Mouse (Mus musculus) CH12.LX (cell line): Measurements from ENCODE around the gene Ltv1. TPM values are rescaled to one million over a fixed set of nuclear protein-coding genes. Genes with fewer than 3 reads are reported as not detected.

Experiments
- DNase-seq: peaks from one replicate; pipeline ENCODE4 v3.0.0-alpha.2; 2013; ENCODE audit errors: extremely low read depth
- H3K27ac ChIP-seq: 2 replicates; pipeline ENCODE4 v1.5.1; 2012; ENCODE audit warnings: low read depth, mild to moderate bottlenecking, control low read depth, moderate library complexity; ENCODE audit not compliant: insufficient read depth
- H3K27me3 ChIP-seq: replicated peaks from 2 replicates; pipeline ENCODE3; 2012; ENCODE audit warnings: inconsistent platforms
- H3K36me3 ChIP-seq, 2 experiments: replicated peaks in 1 of 2; 2 replicates each; pipeline versions ENCODE3 to v1.6.1; 2012; ENCODE audit warnings: inconsistent platforms in 1 of 2, low read length in 1 of 2, mild to moderate bottlenecking in 1 of 2, mixed read lengths in 1 of 2, moderate library complexity in 1 of 2; ENCODE audit not compliant: control insufficient read depth in 1 of 2, insufficient read depth in 1 of 2
- H3K4me1 ChIP-seq, 2 experiments: 2 replicates each; pipeline ENCODE4 v1.6.1; 2012; ENCODE audit warnings: inconsistent platforms in 1 of 2, moderate library complexity in 1 of 2; ENCODE audit not compliant: insufficient read depth in 2 of 2, control insufficient read depth in 1 of 2
- H3K4me2 ChIP-seq: 2 replicates; pipeline ENCODE4 v1.6.1; 2012; ENCODE audit warnings: low read depth, mild to moderate bottlenecking, control low read depth; ENCODE audit not compliant: poor library complexity, insufficient read depth, severe bottlenecking
- H3K4me3 ChIP-seq, 3 experiments: fragments of 150-350 bp in 1 of 3; sonication (generic) in 1 of 3; replicated peaks in 1 of 3; 2 replicates each; pipeline versions ENCODE3 to v1.5.1; 2011 to 2012; ENCODE audit warnings: low read depth in 2 of 3, low read length in 2 of 3, mild to moderate bottlenecking in 2 of 3, moderate library complexity in 2 of 3, control low read depth in 1 of 3, improper control_type of control experiment in 1 of 3, inconsistent platforms in 1 of 3, mixed read lengths in 1 of 3; ENCODE audit not compliant: poor library complexity in 1 of 3
- H3K79me2 ChIP-seq: replicated peaks from 2 replicates; pipeline ENCODE4 v1.6.1; 2012; ENCODE audit warnings: mild to moderate bottlenecking, moderate library complexity; ENCODE audit not compliant: control insufficient read depth, poor library complexity, insufficient read depth, severe bottlenecking; ENCODE audit errors: extremely low read depth
- H3K9ac ChIP-seq: 2 replicates; pipeline ENCODE4 v1.6.1; 2012; ENCODE audit warnings: low read depth, mild to moderate bottlenecking, control low read depth, moderate library complexity; ENCODE audit not compliant: insufficient read depth
- H3K9me3 ChIP-seq: replicated peaks from 2 replicates; pipeline ENCODE3; 2012; ENCODE audit warnings: low read length, inconsistent platforms, mixed read lengths
- BHLHE40 ChIP-seq: IDR thresholded peaks from 2 replicates; pipeline ENCODE4 v1.6.1; 2011; ENCODE audit warnings: mild to moderate bottlenecking, low read depth, low read length, improper control_type of control experiment
- CHD2 ChIP-seq: IDR thresholded peaks from 2 replicates; pipeline ENCODE4 v1.6.1; 2011; ENCODE audit warnings: low read length, improper control_type of control experiment
- CTCF ChIP-seq, 2 experiments: IDR thresholded peaks in 1 of 2; conservative IDR thresholded peaks in 1 of 2; 2 replicates each; pipeline ENCODE4 v1.5.1; 2011 to 2012; ENCODE audit warnings: low read depth in 2 of 2, low read length in 2 of 2, improper control_type of control experiment in 1 of 2, inconsistent platforms in 1 of 2, mild to moderate bottlenecking in 1 of 2, moderate library complexity in 1 of 2
- ELF1 ChIP-seq: IDR thresholded peaks from 2 replicates; pipeline ENCODE4 v1.6.1; 2014; ENCODE audit warnings: low read depth, mild to moderate bottlenecking, inconsistent platforms, low read length, improper control_type of control experiment
- IRF4 ChIP-seq: IDR thresholded peaks from 2 replicates; pipeline ENCODE4 v1.6.1; 2014; ENCODE audit warnings: low read depth, mild to moderate bottlenecking, inconsistent platforms, low read length, improper control_type of control experiment
- JUND ChIP-seq: conservative IDR thresholded peaks from 2 replicates; pipeline ENCODE4 v1.6.1; 2011; ENCODE audit warnings: low read depth, low read length, improper control_type of control experiment
- MAX ChIP-seq: IDR thresholded peaks from 2 replicates; pipeline ENCODE4 v1.6.1; 2011; ENCODE audit warnings: low read length, improper control_type of control experiment
- MAZ ChIP-seq: IDR thresholded peaks from 2 replicates; pipeline ENCODE4 v1.6.1; 2012; ENCODE audit warnings: low read depth, mild to moderate bottlenecking, inconsistent platforms, low read length, improper control_type of control experiment, moderate library complexity
- MYC ChIP-seq: IDR thresholded peaks from 2 replicates; pipeline ENCODE4 v1.6.1; 2011; ENCODE audit warnings: low read depth, mild to moderate bottlenecking, improper control_type of control experiment, low read length
- NELFE ChIP-seq: IDR thresholded peaks from 2 replicates; pipeline ENCODE4 v1.6.1; 2011; ENCODE audit warnings: low read depth, low read length, improper control_type of control experiment
- POLR2AphosphoS2 ChIP-seq: IDR thresholded peaks from 2 replicates; pipeline ENCODE4 v1.6.1; 2011; ENCODE audit warnings: low read depth, low read length, improper control_type of control experiment
- RAD21 ChIP-seq: IDR thresholded peaks from 2 replicates; pipeline ENCODE4 v1.6.1; 2011; ENCODE audit warnings: low read depth, mild to moderate bottlenecking, low read length, improper control_type of control experiment, moderate library complexity
- RCOR1 ChIP-seq: conservative IDR thresholded peaks from 2 replicates; pipeline ENCODE4 v1.6.1; 2012; ENCODE audit warnings: low read depth, mild to moderate bottlenecking, inconsistent platforms, low read length, improper control_type of control experiment
- TBP ChIP-seq: conservative IDR thresholded peaks from 2 replicates; pipeline ENCODE4 v1.6.1; 2011; ENCODE audit warnings: low read depth, low read length, improper control_type of control experiment
- TCF12 ChIP-seq: IDR thresholded peaks from 2 replicates; pipeline ENCODE4 v1.6.1; 2014; ENCODE audit warnings: low read depth, mild to moderate bottlenecking, inconsistent platforms, low read length, improper control_type of control experiment
- UBTF ChIP-seq: IDR thresholded peaks from 2 replicates; pipeline ENCODE4 v1.6.1; 2012; ENCODE audit warnings: low read depth, mild to moderate bottlenecking, inconsistent platforms, low read length, improper control_type of control experiment, moderate library complexity
- USF2 ChIP-seq: conservative IDR thresholded peaks from 2 replicates; pipeline ENCODE4 v1.6.1; 2011; ENCODE audit warnings: low read depth, low read length, improper control_type of control experiment
- ZKSCAN1 ChIP-seq: IDR thresholded peaks from 2 replicates; pipeline ENCODE4 v1.6.1; 2012; ENCODE audit warnings: low read depth, inconsistent platforms, low read length, improper control_type of control experiment, borderline replicate concordance
- ZNF384 ChIP-seq: IDR thresholded peaks from 2 replicates; pipeline ENCODE4 v1.6.1; 2012; ENCODE audit warnings: low read depth, low read length, improper control_type of control experiment, inconsistent platforms
- dilution Hi-C: fragments of 300-500 bp; cut with MboI; formaldehyde crosslinking; loops from 2 replicates; pipeline ENCODE4 v1.14.3; 2020; ENCODE audit warnings: low sequenced_read_pairs; ENCODE audit not compliant: extremely low pct_unique_long_range_greater_than_20kb, extremely low pct_ligation_motif_present
- in situ Hi-C: fragments of 300-500 bp; cut with MboI; formaldehyde crosslinking; loops from 3 replicates; pipeline ENCODE4 v1.14.3; 2019; ENCODE audit warnings: low sequenced_read_pairs, low pct_ligation_motif_present, low pct_unique_long_range_greater_than_20kb, mixed read lengths
- polyA plus RNA-seq: library from polyadenylated mRNA; unstranded; fragments of >175 nt; gene quantifications from 2 replicates; pipeline ENCODE4 v1.2.1, GENCODE M21; 2012; ENCODE audit warnings: low read depth; ENCODE audit not compliant: insufficient read length
- total RNA-seq, 2 experiments: library from RNA; depleted of rRNA; stranded (reverse); fragments of 300-350 nt in 1 of 2; fragments of >200 nt in 1 of 2; gene quantifications; 2 replicates each; pipeline ENCODE4 v1.2.3; 2012 to 2014

Ltv1 gene
- total and polyA plus RNA-seq, 3 experiments, result 32.1 to 93.4 (median 66.0) TPM

- no peak overlapping the region for H3K4me3 ChIP-seq
- no peak for DNase-seq
- H3K4me1 ChIP-seq, result peaks cover 0 to 19% of the 10 kb centered on the region in 2 experiments; a peak in 2 of 4 replicates
- no peaks in the 10 kb centered on the region for H3K27me3 ChIP-seq
- no peak overlapping the region for H3K9ac ChIP-seq
- dilution Hi-C loops, result no loop called here
- TF ChIP-seq MYC (no peak), UBTF (no peak), TBP (no peak), ZKSCAN1 (no peak), IRF4 (no peak), RAD21 (no peak)
- TF ChIP-seq, all 38 proteins: peak for 0
- H3K27ac ChIP-seq, result no peak overlapping the region
- no peaks in the 10 kb centered on the region for H3K9me3 ChIP-seq
- peak overlapping the region; percentile 42; the same call in 1 of the 2 replicates for H3K4me2 ChIP-seq
- in situ Hi-C loops, result no loop called here
- no peaks in the 10 kb centered on the region for H3K36me3 ChIP-seq
- H3K79me2 ChIP-seq, result no peaks in the 10 kb centered on the region
Measured at GRCm38 (mm10) chr10:13233143-13233622, 40.2 kb upstream of the Ltv1 start.

- no peaks in the 10 kb centered on the region for H3K36me3 ChIP-seq
- TF ChIP-seq MYC (no peak), CTCF (conservative IDR thresholded peaks at IDR 0.05 in 1 of 2, IDR thresholded peaks at IDR 0.05 in 1 of 2; ENCODE audit: low read depth in 2 of 2, low read length in 2 of 2) (peak in 1 of 2 experiments; percentile 13; a peak in 1 of 4 replicates), RCOR1 (no peak), TCF12 (no peak), MAZ (no peak), BHLHE40 (no peak), JUND (no peak), ELF1 (no peak), IRF4 (no peak), NELFE (no peak), MAX (no peak), POLR2AphosphoS2 (no peak), CHD2 (no peak), ZNF384 (0 out of 2 replicates have a peak, but pooled peaks have one; percentile 18), USF2 (no peak), TBP (no peak)
- TF ChIP-seq, all 38 proteins: peak for 2
- Histone ChIP-seq H3K4me3 (no peak overlapping the region), H3K9ac (no peak overlapping the region), H3K4me1 (peaks cover 0 to 19% of the 10 kb centered on the region in 2 experiments; a peak in 2 of 4 replicates), H3K27me3 (no peaks in the 10 kb centered on the region), H3K79me2 (no peaks in the 10 kb centered on the region), H3K27ac (no peak overlapping the region), H3K9me3 (no peaks in the 10 kb centered on the region), H3K4me2 (peak overlapping the region; percentile 42)
- dilution Hi-C loops (no loop called here), in situ Hi-C loops (no loop called here)
- DNase-seq, result peak; percentile 49
Measured at GRCm38 (mm10) chr10:13232443-13233142, 39.6 kb upstream of the Ltv1 start.
